Mouse (Mus musculus) layer of hippocampus, adult 2 months (tissue): ENCODE results near the gene Nudt2. TPM values are rescaled to one million over a fixed set of nuclear protein-coding genes. Genes with fewer than 3 reads are reported as not detected.
A peak's percentile ranks its signal among the peaks of the same experiment; 100 is the strongest.

Experiments used
- DNase-seq, 2 experiments: peaks; one replicate each; pipeline ENCODE4 v3.0.0; 2022; ENCODE audit warnings: low spot score in 2 of 2
- H3K27ac ChIP-seq: fragments of 200-600 bp; 2 replicates; pipeline ENCODE4 v1.8.1; 2022
- H3K4me3 ChIP-seq: fragments of 200-600 bp; 2 replicates; pipeline ENCODE4 v1.8.1; 2022; ENCODE audit warnings: mild to moderate bottlenecking
- CTCF ChIP-seq: fragments of 200-600 bp; conservative IDR thresholded peaks from 2 replicates; pipeline ENCODE4 v1.8.1; 2022; ENCODE audit warnings: antibody characterized with exemption, mild to moderate bottlenecking, moderate library complexity
- total RNA-seq, 2 experiments: library from RNA; stranded (reverse); gene quantifications; 2 replicates each; pipeline ENCODE4 v1.2.3; 2021

Gene Nudt2
- total RNA-seq, 2 experiments from 2014 or later = 29.3 to 30.4 TPM

GRCm38 (mm10) chr4:41470684-41471383, 5.9 kb downstream of the Nudt2 start:
- peak overlapping the region; percentile 74 for H3K27ac ChIP-seq
- no peak overlapping the region for H3K4me3 ChIP-seq
- peak; percentile 44 to 77 for DNase-seq
- TF ChIP-seq CTCF = no peak

DNA sequence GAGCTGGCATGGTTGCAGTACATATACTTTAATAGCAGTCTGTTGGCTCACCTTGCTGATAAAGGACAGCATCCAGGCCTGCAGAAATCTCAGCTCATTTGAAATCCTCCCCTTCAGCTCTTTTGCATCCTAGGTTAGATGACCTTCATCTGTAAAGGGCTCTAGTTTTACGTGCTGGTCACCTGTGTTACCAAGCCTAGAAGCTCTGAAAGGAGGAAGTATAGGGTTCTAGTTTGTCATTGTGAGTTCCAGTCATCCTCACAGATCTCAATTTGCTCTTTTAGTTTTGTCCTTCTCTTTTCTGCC, 6.4 kb downstream of the Nudt2 start:
- Histone ChIP-seq H3K4me3 (no peak overlapping the region), H3K27ac (peak overlapping the region; percentile 74)
- no peak for TF ChIP-seq CTCF
- no peak for DNase-seq

- Histone ChIP-seq H3K4me3 (no peak overlapping the region), H3K27ac (no peak overlapping the region)
- no peak for DNase-seq
- TF ChIP-seq CTCF = no peak
Measured at GRCm38 (mm10) chr4:41477648-41478160, 12.8 kb downstream of the Nudt2 start.

DNA sequence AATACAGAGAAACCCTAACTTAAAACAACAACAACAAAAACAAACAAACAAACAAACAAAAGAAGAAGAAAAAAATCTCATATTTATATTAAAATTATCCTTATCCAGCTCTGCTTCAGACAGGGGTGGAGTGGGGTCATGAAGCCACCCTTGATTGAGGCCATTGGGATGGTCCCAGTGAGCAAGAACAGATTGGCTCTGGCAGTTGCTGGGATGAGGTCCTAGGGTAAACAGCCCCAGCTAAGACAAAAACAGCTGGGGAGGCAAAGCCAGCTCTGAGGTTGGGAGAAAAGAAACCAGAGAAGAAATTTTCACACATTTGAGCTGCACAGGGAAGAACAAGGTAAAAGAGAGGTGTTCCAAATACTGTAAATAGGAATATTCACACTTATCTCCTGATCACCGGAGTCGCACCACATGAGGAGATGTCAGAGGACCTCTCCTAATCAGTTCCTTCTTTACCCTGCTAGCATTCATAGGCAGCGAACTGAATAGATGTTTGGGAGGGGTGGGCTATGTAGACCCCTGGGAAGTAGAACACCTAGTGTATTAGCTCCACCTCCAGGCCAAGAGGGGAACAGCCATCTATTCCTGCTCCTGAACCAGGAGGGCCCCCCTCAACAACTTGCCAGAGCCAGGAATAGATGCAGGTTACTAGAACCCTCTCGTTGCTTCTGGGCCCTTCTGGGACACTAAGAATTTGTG, 14.0 kb downstream of the Nudt2 start:
- no peak for DNase-seq
- TF ChIP-seq CTCF = peak; percentile 71
- Histone ChIP-seq H3K27ac (peak overlapping the region; percentile 78; the same call in 1 of the 2 replicates), H3K4me3 (no peak overlapping the region)

DNA sequence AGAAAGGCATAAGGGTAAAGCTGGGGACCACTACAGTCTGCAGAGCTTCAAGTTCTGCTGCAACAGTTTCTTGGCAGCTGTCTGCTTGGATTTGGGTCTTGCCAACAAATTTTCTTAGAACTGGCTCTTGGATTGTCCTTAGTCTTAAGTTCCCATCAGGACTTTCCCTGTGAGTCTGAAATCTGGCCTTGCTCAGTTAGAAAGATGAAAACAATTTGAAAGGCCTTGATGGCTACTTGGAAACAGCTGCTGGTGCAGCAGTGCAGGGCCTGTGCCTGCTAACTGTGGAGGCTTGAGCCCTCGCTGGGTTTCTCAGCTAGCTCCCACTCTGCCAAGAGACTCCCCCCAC, 14.5 kb downstream of the Nudt2 start:
- TF ChIP-seq CTCF = no peak
- DNase-seq = no peak
- H3K27ac ChIP-seq = peak overlapping the region; percentile 78
- H3K4me3 ChIP-seq = no peak overlapping the region

DNA sequence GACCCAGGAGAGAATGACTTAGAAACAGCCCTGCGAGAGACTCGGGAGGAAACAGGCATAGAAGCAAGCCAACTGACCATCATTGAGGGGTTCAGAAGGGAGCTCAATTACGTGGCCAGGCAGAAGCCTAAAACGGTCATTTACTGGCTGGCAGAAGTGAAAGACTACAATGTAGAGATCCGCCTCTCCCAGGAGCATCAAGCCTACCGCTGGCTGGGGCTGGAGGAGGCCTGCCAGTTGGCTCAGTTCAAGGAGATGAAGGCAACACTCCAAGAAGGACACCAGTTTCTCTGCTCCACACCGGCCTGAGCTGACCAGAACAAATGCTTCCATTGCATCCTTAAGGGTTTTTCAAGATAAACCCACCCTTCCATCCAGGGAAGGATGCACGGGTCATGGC, 15.3 kb downstream of the Nudt2 start:
- no peak for DNase-seq
- no peak overlapping the region for H3K4me3 ChIP-seq
- no peak for TF ChIP-seq CTCF
- H3K27ac ChIP-seq = peak overlapping the region; percentile 78

GRCm38 (mm10) chr4:41481601-41482017, 16.7 kb downstream of the Nudt2 start:
- TF ChIP-seq CTCF = no peak; the same call in 1 of the 2 replicates
- no peak overlapping the region for H3K4me3 ChIP-seq
- peak overlapping the region; percentile 78 for H3K27ac ChIP-seq
- DNase-seq = no peak

GRCm38 (mm10) chr4:41492951-41493350, 28.0 kb downstream of the Nudt2 start:
- no peak for TF ChIP-seq CTCF
- no peak overlapping the region for H3K27ac ChIP-seq
- DNase-seq = no peak
- no peak overlapping the region for H3K4me3 ChIP-seq

GRCm38 (mm10) chr4:41493464-41494116, 28.6 kb downstream of the Nudt2 start:
- H3K4me3 ChIP-seq = no peak overlapping the region
- no peak for TF ChIP-seq CTCF
- no peak overlapping the region for H3K27ac ChIP-seq
- no peak for DNase-seq

- DNase-seq = no peak
- no peak overlapping the region for H3K27ac ChIP-seq
- no peak overlapping the region for H3K4me3 ChIP-seq
- no peak for TF ChIP-seq CTCF
Measured at GRCm38 (mm10) chr4:41494378-41494777, 29.4 kb downstream of the Nudt2 start.

- H3K4me3 ChIP-seq = no peak overlapping the region; the same call in 1 of the 2 replicates
- peak overlapping the region; percentile 80 for H3K27ac ChIP-seq
- no peak for DNase-seq
- no peak for TF ChIP-seq CTCF
Measured at GRCm38 (mm10) chr4:41495076-41495475, 30.1 kb downstream of the Nudt2 start.

- Histone ChIP-seq H3K4me3 (no peak overlapping the region), H3K27ac (peak overlapping the region; percentile 80)
- peak; percentile 47 to 63 for DNase-seq
- no peak for TF ChIP-seq CTCF
Measured at GRCm38 (mm10) chr4:41495850-41496249, 30.9 kb downstream of the Nudt2 start.

DNA sequence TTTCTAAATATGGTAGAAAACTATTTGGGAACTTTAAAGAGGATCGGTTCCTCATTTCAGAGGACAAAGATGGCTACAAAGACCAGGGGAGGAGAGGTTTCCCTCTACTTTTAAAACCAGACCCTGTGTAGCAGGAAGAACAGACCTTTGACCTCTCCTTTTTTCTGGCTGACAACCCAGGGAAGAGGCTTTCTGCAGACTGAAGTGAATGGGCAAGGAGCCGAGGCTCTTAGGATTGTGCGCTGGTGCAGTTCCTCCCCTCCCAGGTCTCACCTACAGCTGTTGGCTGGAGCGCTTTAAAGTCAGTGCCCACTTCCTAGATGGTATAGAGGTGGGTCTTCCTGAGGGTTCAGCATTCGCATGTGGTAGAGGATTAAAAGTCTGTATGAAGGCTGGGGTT, 32.1 kb downstream of the Nudt2 start:
- TF ChIP-seq CTCF = no peak
- H3K27ac ChIP-seq = peak overlapping the region; percentile 80
- no peak for DNase-seq
- H3K4me3 ChIP-seq = peak overlapping the region; percentile 40; the same call in 1 of the 2 replicates
